Mouse (Mus musculus): ENCODE measurements around the gene Olfr1320. TPM values are rescaled to one million over a fixed set of nuclear protein-coding genes. Genes with fewer than 3 reads are reported as not detected.
"Not testable (repeated sequence)": the region's sequence is repeated elsewhere in the genome, so short reads cannot be mapped to it uniquely, and the experiment has no call there.

Gene Olfr1320
- polyA plus RNA-seq (2015; fragmentation: Nextera tagmentation; extraction: Ambion mirVana), result not detected in 2 replicates

DNA sequence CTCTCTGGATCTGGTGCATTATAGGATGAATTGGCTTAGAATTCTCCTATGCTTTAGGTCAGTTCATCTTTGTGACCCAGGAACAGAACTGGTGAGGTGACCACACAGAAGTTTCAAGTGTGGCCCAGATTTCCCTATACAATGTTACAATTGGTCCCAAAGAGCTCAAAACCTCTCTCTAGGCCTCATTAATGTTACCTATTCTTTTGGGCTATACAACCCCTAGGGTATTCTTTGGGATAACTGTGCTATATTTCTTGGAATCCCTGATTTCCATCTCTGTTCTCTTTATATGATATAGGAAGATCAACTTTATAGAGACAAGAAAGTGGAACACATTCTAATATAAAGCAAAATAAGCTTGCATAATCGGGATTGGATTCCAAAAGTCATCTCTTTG lies at the start of gene Olfr1320:
Olfr1320 (plus strand) TSS at position 301 of the 400 bp plus-strand sequence.
- WGBS, result 78% methylated on average over 1 of the region's 1 CpGs
- Histone ChIP-seq H3K9ac (ENCODE audit: low read length) (no peak within 1 kb of the TSS), H3K4me3 (ENCODE audit: low read length) (no peak within 1 kb of the TSS), H3K27ac (ENCODE audit: low read length) (no peak within 1 kb of the TSS), H3K36me3 (ENCODE audit: control insufficient read depth, insufficient read depth, low read length) (no peaks in the 10 kb centered on the region), H3K4me2 (ENCODE audit: low read depth, low read length) (no peak within 1 kb of the TSS), H3K27me3 (ENCODE audit: control insufficient read depth, insufficient read depth, low read depth, low read length) (no peaks in the 10 kb centered on the region), H3K4me1 (replicated peaks; ENCODE audit: control insufficient read depth, insufficient read depth, low read length) (no peaks in the 10 kb centered on the region), H3K9me3 (ENCODE audit: control insufficient read depth, low read length) (no peaks in the 10 kb centered on the region)
- ATAC-seq (ENCODE audit: low read depth), result no peak

DNA sequence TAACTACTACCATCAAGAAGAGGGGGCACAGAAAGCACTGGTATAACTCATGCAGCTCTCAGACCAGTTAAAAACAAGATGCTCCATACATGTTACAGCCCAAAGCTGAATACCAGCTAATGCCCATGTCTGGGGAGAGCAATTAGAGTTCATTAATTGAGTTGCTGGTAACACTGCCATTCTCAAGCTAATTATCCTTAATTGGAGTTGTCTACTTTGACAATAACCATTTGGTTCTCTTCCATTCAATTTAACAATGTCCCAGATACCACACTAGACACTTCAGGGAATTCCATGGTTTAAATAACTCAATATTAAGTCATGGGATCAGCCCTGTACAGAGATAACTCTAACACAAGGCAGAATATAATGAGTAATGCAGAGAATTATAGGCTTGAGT lies 44.6 kb upstream of the Olfr1320 start:
- H3K4me3 ChIP-seq (ENCODE audit: low read length), result no peak overlapping the region
- H3K9ac ChIP-seq (ENCODE audit: low read length), result no peak overlapping the region
- no peak overlapping the region for H3K4me2 ChIP-seq (ENCODE audit: low read depth, low read length)
- no peaks in the 10 kb centered on the region for H3K4me1 ChIP-seq (replicated peaks; ENCODE audit: control insufficient read depth, insufficient read depth, low read length)
- H3K9me3 ChIP-seq (ENCODE audit: control insufficient read depth, low read length), result no peaks in the 10 kb centered on the region
- no peaks in the 10 kb centered on the region for H3K27me3 ChIP-seq (ENCODE audit: control insufficient read depth, insufficient read depth, low read depth, low read length)
- no peak for ATAC-seq (ENCODE audit: low read depth)
- H3K27ac ChIP-seq (ENCODE audit: low read length), result no peak overlapping the region
- no peaks in the 10 kb centered on the region for H3K36me3 ChIP-seq (ENCODE audit: control insufficient read depth, insufficient read depth, low read length)

DNA sequence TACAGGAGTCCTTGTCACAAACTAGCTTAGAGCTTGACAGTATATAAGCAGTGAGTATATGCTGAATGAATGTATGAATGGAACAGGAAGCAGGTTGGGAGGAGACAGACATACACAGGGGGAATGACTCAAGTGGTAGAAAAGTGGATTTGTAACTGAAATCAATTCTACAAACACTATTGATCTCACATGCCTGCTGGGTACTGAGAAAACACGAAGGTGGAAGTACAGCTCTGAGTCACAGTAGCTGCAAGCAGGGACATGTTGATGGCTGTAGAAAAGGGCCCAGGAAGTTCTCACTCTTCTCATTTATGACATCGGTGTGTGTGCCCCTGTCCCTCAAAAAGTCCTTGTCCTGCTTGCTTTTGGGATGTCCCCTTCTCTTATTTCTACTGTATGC lies 40.9 kb upstream of the Olfr1320 start:
- H3K9me3 ChIP-seq (ENCODE audit: control insufficient read depth, low read length), result no peaks in the 10 kb centered on the region
- ATAC-seq (ENCODE audit: low read depth), result no peak
- WGBS, result 79% methylated on average over 2 of the region's 2 CpGs
- no peak overlapping the region for H3K27ac ChIP-seq (ENCODE audit: low read length)
- H3K27me3 ChIP-seq (ENCODE audit: control insufficient read depth, insufficient read depth, low read depth, low read length), result no peaks in the 10 kb centered on the region
- H3K9ac ChIP-seq (ENCODE audit: low read length), result no peak overlapping the region
- no peaks in the 10 kb centered on the region for H3K4me1 ChIP-seq (replicated peaks; ENCODE audit: control insufficient read depth, insufficient read depth, low read length)
- no peak overlapping the region for H3K4me3 ChIP-seq (ENCODE audit: low read length)
- H3K36me3 ChIP-seq (ENCODE audit: control insufficient read depth, insufficient read depth, low read length), result no peaks in the 10 kb centered on the region
- H3K4me2 ChIP-seq (ENCODE audit: low read depth, low read length), result no peak overlapping the region

DNA sequence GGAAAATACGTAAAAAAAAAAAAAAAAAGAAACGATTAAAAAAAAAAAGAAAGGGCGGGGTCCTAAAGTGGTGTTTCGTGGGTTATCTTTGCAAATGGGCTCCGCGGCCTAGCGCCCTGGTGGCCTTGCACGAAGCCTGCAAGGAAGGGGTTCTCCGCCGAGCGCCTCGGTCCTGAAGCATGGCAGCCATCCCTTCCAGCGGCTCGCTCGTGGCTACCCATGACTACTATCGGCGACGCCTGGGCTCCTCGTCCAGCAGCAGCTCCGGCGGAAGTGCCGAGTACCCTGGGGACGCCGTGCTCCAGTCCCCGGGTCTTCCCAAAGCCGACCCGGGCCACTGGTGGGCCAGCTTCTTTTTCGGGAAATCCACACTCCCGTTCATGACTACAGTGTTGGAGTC lies 11.4 kb upstream of the Olfr1320 start:
- WGBS, result 82% methylated on average over 28 of the region's 29 CpGs
- not testable (repeated sequence) for H3K4me2 ChIP-seq (ENCODE audit: low read depth, low read length); ATAC-seq (ENCODE audit: low read depth)

More for the DNA sequence above, 11.4 kb upstream of the Olfr1320 start:
- not testable (repeated sequence) for H3K9ac ChIP-seq (ENCODE audit: low read length); H3K36me3 ChIP-seq (ENCODE audit: control insufficient read depth, insufficient read depth, low read length); H3K9me3 ChIP-seq (ENCODE audit: control insufficient read depth, low read length); H3K27ac ChIP-seq (ENCODE audit: low read length); H3K4me3 ChIP-seq (ENCODE audit: low read length); H3K4me1 ChIP-seq (replicated peaks; ENCODE audit: control insufficient read depth, insufficient read depth, low read length); H3K27me3 ChIP-seq (ENCODE audit: control insufficient read depth, insufficient read depth, low read depth, low read length)

Other genes with a start within 250 kb of the Olfr1320 start
- gene Arhgap36, start 208.4 kb upstream of the Olfr1320 start, polyA plus RNA-seq (2015; fragmentation: Nextera tagmentation; extraction: Ambion mirVana), result 2.0 and 6.8 TPM in 2 replicates
- gene Olfr1321, start 62.7 kb downstream of the Olfr1320 start, polyA plus RNA-seq (2015; fragmentation: Nextera tagmentation; extraction: Ambion mirVana), result not detected in 2 replicates
- gene Igsf1, start 125.4 kb downstream of the Olfr1320 start, polyA plus RNA-seq (2015; fragmentation: Nextera tagmentation; extraction: Ambion mirVana), result 3.0 and 3.7 TPM in 2 replicates
- gene Olfr1322, start 219.2 kb downstream of the Olfr1320 start, polyA plus RNA-seq (2015; fragmentation: Nextera tagmentation; extraction: Ambion mirVana), result not detected in 2 replicates

Measured in lung, embryonic 16.5 days (tissue).